Mouse (Mus musculus): ENCODE measurements at regions not wholly inside any gene's neighbourhood (a gene's known extent, or its start where the extent isn't known, plus 50 kb on each side); places are given as distances from the start of the nearest gene placed in this dataset.

DNA sequence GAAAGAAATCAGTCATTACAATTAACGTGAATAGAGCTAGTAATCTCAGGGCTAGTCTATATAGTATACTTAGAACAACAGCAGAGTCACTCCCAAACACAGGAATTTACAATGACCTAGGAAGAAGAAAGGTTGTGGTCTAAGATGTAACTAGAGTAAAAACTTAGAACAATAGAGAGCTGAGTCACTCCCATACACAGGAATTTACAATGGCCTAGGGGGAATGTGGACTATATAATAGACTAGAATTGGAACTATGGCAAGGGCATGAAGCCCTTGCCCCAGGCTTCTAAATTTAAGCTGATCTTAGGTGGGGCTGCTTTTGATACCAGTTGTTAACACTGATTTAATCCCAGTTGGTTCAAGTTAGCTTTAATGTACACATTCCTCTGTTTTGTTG, 1956.9 kb upstream of the Cdh20 start:
- TF ChIP-seq CTCF (conservative IDR thresholded peaks at IDR 0.05 in 1 of 2, IDR thresholded peaks at IDR 0.05 in 1 of 2; ENCODE audit: low read depth in 2 of 2, low read length in 2 of 2), result no peak
- TF ChIP-seq POLR2A (IDR thresholded peaks at IDR 0.05; ENCODE audit: low read depth, low read length), result no peak
- no peak for TF ChIP-seq MAX (IDR thresholded peaks at IDR 0.05; ENCODE audit: low read length)
- no peak for TF ChIP-seq KAT2A (IDR thresholded peaks at IDR 0.05; ENCODE audit: insufficient replicate concordance, low read length)
- TF ChIP-seq EP300 (IDR thresholded peaks at IDR 0.05; ENCODE audit: low read length), result no peak
- TF ChIP-seq CHD1 (IDR thresholded peaks at IDR 0.05; ENCODE audit: low read depth, low read length), result no peak
- TF ChIP-seq POLR2AphosphoS2 (IDR thresholded peaks at IDR 0.05; ENCODE audit: low read depth, low read length), result no peak
- no peak for TF ChIP-seq E2F4 (IDR thresholded peaks at IDR 0.05; ENCODE audit: insufficient replicate concordance, low read depth, low read length)
- no peak for TF ChIP-seq ZKSCAN1 (IDR thresholded peaks at IDR 0.05; ENCODE audit: borderline replicate concordance, low read depth, low read length)
- TF ChIP-seq IRF4 (IDR thresholded peaks at IDR 0.05; ENCODE audit: low read depth, low read length), result no peak
- no peak for TF ChIP-seq SIN3A (IDR thresholded peaks at IDR 0.05; ENCODE audit: low read length)

Measured in CH12.LX (cell line).